Mouse (Mus musculus) spleen, adult 2 months (tissue): Measurements from ENCODE around the gene Zfp367. TPM values are rescaled to one million over a fixed set of nuclear protein-coding genes. Genes with fewer than 3 reads are reported as not detected.

Experiments used
- DNase-seq, 2 experiments: peaks; one replicate each; pipeline versions ENCODE4 v3.0.0 to v3.0.0-alpha.2; 2012 to 2021; ENCODE audit warnings: low spot score in 2 of 2, low read depth in 1 of 2
- H3K27ac ChIP-seq: fragments of 200-500 bp; 2 replicates; pipeline ENCODE4 v1.5.1; 2012; ENCODE audit warnings: low read length, inconsistent platforms; ENCODE audit not compliant: insufficient read depth
- H3K27me3 ChIP-seq: fragments of 200-500 bp; 2 replicates; pipeline ENCODE4 v1.6.1; 2012; ENCODE audit warnings: mild to moderate bottlenecking, moderate library complexity, low read length, inconsistent platforms; ENCODE audit not compliant: control insufficient read depth, insufficient read depth
- H3K36me3 ChIP-seq: fragments of 200-500 bp; 2 replicates; pipeline ENCODE4 v1.6.1; 2012; ENCODE audit warnings: mild to moderate bottlenecking, low read length, inconsistent platforms; ENCODE audit not compliant: control insufficient read depth, insufficient read depth
- H3K4me1 ChIP-seq: fragments of 200-500 bp; 2 replicates; pipeline ENCODE4 v1.6.1; 2011; ENCODE audit warnings: inconsistent platforms; ENCODE audit not compliant: control insufficient read depth, insufficient read depth, insufficient read length
- H3K4me3 ChIP-seq: fragments of 200-500 bp; 2 replicates; pipeline ENCODE4 v1.5.1; 2011; ENCODE audit warnings: mild to moderate bottlenecking, inconsistent platforms; ENCODE audit not compliant: insufficient read depth, insufficient read length; ENCODE audit errors: extremely low read depth
- CTCF ChIP-seq: fragments of 200-500 bp; IDR thresholded peaks from 2 replicates; pipeline ENCODE4 v1.5.1; 2011; ENCODE audit warnings: mild to moderate bottlenecking, inconsistent platforms; ENCODE audit not compliant: insufficient read depth, insufficient read length, insufficient replicate concordance; ENCODE audit errors: extremely low read depth
- POLR2A ChIP-seq: fragments of 200-500 bp; IDR thresholded peaks from 2 replicates; pipeline ENCODE4 v1.6.1; 2011; ENCODE audit warnings: low read depth, low read length, inconsistent platforms
- WGBS: fragments of 180-500 bp; shearing (Covaris S2); methylation state at CpG from one replicate; pipeline ENCODE4 v1.1.7; 2018; 5-methylcytosine and 5-hydroxymethylcytosine counted together
- polyA plus RNA-seq: library from polyadenylated mRNA; depleted of rRNA; stranded (reverse); fragments of >200 nt; gene quantifications from 2 replicates; pipeline ENCODE4 v1.2.3, GENCODE M21; 2012

The Zfp367 gene
- polyA plus RNA-seq, 1 experiment, result 5.8 TPM

- DNase-seq, result peak; percentile 37 to 67
- peak overlapping the region; percentile 67 for H3K4me3 ChIP-seq
- TF ChIP-seq CTCF (peak; percentile 19; the same call in 1 of the 2 replicates), POLR2A (no peak)
- H3K27me3 ChIP-seq, result no peaks in the 10 kb centered on the region
- H3K4me1 ChIP-seq, result no peaks in the 10 kb centered on the region
- peak overlapping the region; percentile 54 for H3K27ac ChIP-seq
- H3K36me3 ChIP-seq, result peaks cover 3% of the 10 kb centered on the region
- 37% methylated on average over 15 of the region's 15 CpGs for WGBS
Observed at GRCm38 (mm10) chr13:64129616-64130375, 23.2 kb downstream of the Zfp367 start.

- no peaks in the 10 kb centered on the region for H3K27me3 ChIP-seq
- peak in 1 of 2 experiments; percentile 73 for DNase-seq
- peaks cover 1% of the 10 kb centered on the region; the same call in 1 of the 2 replicates for H3K36me3 ChIP-seq
- WGBS, result 6% methylated on average over 44 of the region's 44 CpGs
- 0 out of 2 replicates have a peak, but pooled peaks have one; percentile 2 for TF ChIP-seq CTCF
- TF ChIP-seq POLR2A, result peak; percentile 29
- H3K27ac ChIP-seq, result peak within 1 kb of the TSS; percentile 68
- peak within 1 kb of the TSS; percentile 67 for H3K4me3 ChIP-seq
- H3K4me1 ChIP-seq, result no peaks in the 10 kb centered on the region
Observed at GRCm38 (mm10) chr13:64128858-64129615, 24.0 kb downstream of the Zfp367 start, which contains the start of gene Slc35d2. Gene Slc35d2 (minus strand): TSS chr13:64129368.

GRCm38 (mm10) chr13:64126316-64126715 lies 26.7 kb downstream of the Zfp367 start:
- no peaks in the 10 kb centered on the region for H3K4me1 ChIP-seq
- DNase-seq, result no peak
- no peaks in the 10 kb centered on the region for H3K36me3 ChIP-seq
- H3K27ac ChIP-seq, result no peak overlapping the region
- H3K4me3 ChIP-seq, result no peak overlapping the region
- TF ChIP-seq POLR2A, result no peak
- no peak for TF ChIP-seq CTCF
- 80% methylated on average over 4 of the region's 4 CpGs for WGBS
- H3K27me3 ChIP-seq, result no peaks in the 10 kb centered on the region

GRCm38 (mm10) chr13:64124886-64125285 lies 28.1 kb downstream of the Zfp367 start:
- DNase-seq, result no peak
- Histone ChIP-seq H3K36me3 (no peaks in the 10 kb centered on the region), H3K27me3 (no peaks in the 10 kb centered on the region), H3K4me3 (no peak overlapping the region), H3K4me1 (no peaks in the 10 kb centered on the region; the same call in 1 of the 2 replicates), H3K27ac (no peak overlapping the region)
- no peak for TF ChIP-seq CTCF
- TF ChIP-seq POLR2A, result no peak
- 93% methylated on average over 6 of the region's 6 CpGs for WGBS

- WGBS, result 79% methylated on average over 6 of the region's 6 CpGs
- no peak overlapping the region for H3K4me3 ChIP-seq
- H3K27ac ChIP-seq, result no peak overlapping the region
- TF ChIP-seq CTCF (no peak), POLR2A (no peak)
- no peaks in the 10 kb centered on the region; the same call in 1 of the 2 replicates for H3K4me1 ChIP-seq
- no peaks in the 10 kb centered on the region for H3K27me3 ChIP-seq
- H3K36me3 ChIP-seq, result no peaks in the 10 kb centered on the region
- no peak for DNase-seq
Observed at GRCm38 (mm10) chr13:64123491-64124188, 29.4 kb downstream of the Zfp367 start.

GRCm38 (mm10) chr13:64120760-64121159 lies 32.2 kb downstream of the Zfp367 start:
- Histone ChIP-seq H3K27me3 (no peaks in the 10 kb centered on the region), H3K4me3 (no peak overlapping the region), H3K36me3 (no peaks in the 10 kb centered on the region), H3K4me1 (no peaks in the 10 kb centered on the region; the same call in 1 of the 2 replicates), H3K27ac (no peak overlapping the region)
- TF ChIP-seq CTCF (no peak), POLR2A (no peak)
- no peak for DNase-seq
- 29% methylated on average over 4 of the region's 4 CpGs for WGBS
